Mouse (Mus musculus): Measurements from ENCODE around the gene Irf3. TPM values are rescaled to one million over a fixed set of nuclear protein-coding genes. Genes with fewer than 3 reads are reported as not detected.
A peak's percentile ranks its signal among the peaks of the same experiment; 100 is the strongest.

Irf3 gene
- polyA plus RNA-seq, 1 experiment from 2014 or later = 55.7 TPM

DNA sequence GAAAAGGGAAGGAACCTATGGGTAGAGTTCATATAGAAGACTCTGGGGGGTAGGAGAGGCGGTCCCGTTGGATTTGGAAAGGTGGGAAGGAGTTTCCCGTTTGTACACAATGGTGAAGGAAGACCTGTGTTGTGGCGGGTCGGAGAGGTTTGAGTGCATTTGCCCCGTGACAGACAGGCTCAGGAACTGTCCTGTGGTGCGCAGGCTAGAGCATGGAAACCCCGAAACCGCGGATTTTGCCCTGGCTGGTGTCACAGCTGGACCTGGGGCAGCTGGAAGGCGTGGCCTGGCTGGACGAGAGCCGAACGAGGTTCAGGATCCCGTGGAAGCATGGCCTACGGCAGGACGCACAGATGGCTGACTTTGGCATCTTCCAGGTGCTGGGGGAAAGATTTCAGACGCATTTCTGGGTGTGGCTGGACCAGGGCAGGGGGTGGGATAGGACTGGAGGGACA is 1.1 kb downstream of the Irf3 start, which contains the start of gene Bcl2l12:
Bcl2l12 (minus strand) TSS at position 212 of the 455 bp plus-strand sequence.
- Histone ChIP-seq H3K4me3 (ENCODE audit: low read depth, low read length) (peak within 1 kb of the TSS; percentile 67), H3K9me3 (ENCODE audit: control insufficient read depth, low read length) (no peaks in the 10 kb centered on the region), H3K4me2 (replicated peaks; ENCODE audit: low read depth) (peak within 1 kb of the TSS; percentile 79), H3K4me1 (replicated peaks; ENCODE audit: control insufficient read depth, insufficient read depth) (peaks cover 8% of the 10 kb centered on the region), H3K36me3 (ENCODE audit: control insufficient read depth, insufficient read depth, low read length) (peaks cover 22% of the 10 kb centered on the region), H3K9ac (ENCODE audit: low read length) (peak within 1 kb of the TSS; percentile 84), H3K27ac (replicated peaks) (peak within 1 kb of the TSS; percentile 95), H3K27me3 (ENCODE audit: control insufficient read depth, insufficient read depth, low read length) (no peaks in the 10 kb centered on the region)
- 1% methylated on average over 18 of the region's 18 CpGs for WGBS
- peak; percentile 9; the same call in 1 of the 2 replicates for ATAC-seq (ENCODE audit: low FRiP score, low TSS enrichment)
- DNase-seq (ENCODE audit: low spot score) = peak; percentile 73
- TF ChIP-seq EP300 (optimal IDR thresholded peaks at IDR 0.05) = no peak
- TF ChIP-seq CTCF (IDR thresholded peaks at IDR 0.05; ENCODE audit: low read depth) = no peak

DNA sequence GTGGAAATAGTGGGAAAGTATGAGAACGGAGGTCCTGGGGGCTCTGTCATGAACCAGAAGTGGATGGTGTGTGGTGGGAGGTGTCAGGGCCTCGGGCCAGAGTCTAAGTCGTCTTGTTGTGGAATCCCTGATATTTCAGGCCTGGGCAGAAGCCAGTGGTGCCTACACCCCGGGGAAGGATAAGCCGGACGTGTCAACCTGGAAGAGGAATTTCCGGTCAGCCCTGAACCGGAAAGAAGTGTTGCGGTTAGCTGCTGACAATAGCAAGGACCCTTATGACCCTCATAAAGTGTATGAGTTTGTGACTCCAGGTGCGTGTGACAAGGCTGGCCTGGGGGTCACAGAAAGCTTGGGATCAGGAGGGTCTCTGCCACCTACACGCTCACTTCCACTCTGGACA is 2.3 kb downstream of the Irf3 start:
- H3K9me3 ChIP-seq (ENCODE audit: control insufficient read depth, low read length) = no peaks in the 10 kb centered on the region
- 50% methylated on average over 11 of the region's 11 CpGs for WGBS
- TF ChIP-seq EP300 (optimal IDR thresholded peaks at IDR 0.05) = no peak
- TF ChIP-seq CTCF (IDR thresholded peaks at IDR 0.05; ENCODE audit: low read depth) = no peak
- H3K27me3 ChIP-seq (ENCODE audit: control insufficient read depth, insufficient read depth, low read length) = no peaks in the 10 kb centered on the region
- H3K27ac ChIP-seq (replicated peaks) = no peak overlapping the region
- no peak for ATAC-seq (ENCODE audit: low FRiP score, low TSS enrichment)
- H3K36me3 ChIP-seq (ENCODE audit: control insufficient read depth, insufficient read depth, low read length) = peaks cover 25% of the 10 kb centered on the region
- no peak overlapping the region; the same call in 1 of the 2 replicates for H3K9ac ChIP-seq (ENCODE audit: low read length)
- DNase-seq (ENCODE audit: low spot score) = no peak
- peaks cover 8% of the 10 kb centered on the region for H3K4me1 ChIP-seq (replicated peaks; ENCODE audit: control insufficient read depth, insufficient read depth)
- 0 out of 2 replicates have a peak overlapping the region, but pooled peaks have one; percentile 23 for H3K4me2 ChIP-seq (replicated peaks; ENCODE audit: low read depth)
- H3K4me3 ChIP-seq (ENCODE audit: low read depth, low read length) = no peak overlapping the region

GRCm38 (mm10) chr7:45000539-45001114 is 3.2 kb downstream of the Irf3 start:
- Histone ChIP-seq H3K4me2 (replicated peaks; ENCODE audit: low read depth) (no peak overlapping the region), H3K4me3 (ENCODE audit: low read depth, low read length) (no peak overlapping the region), H3K27ac (replicated peaks) (0 out of 2 replicates have a peak overlapping the region, but pooled peaks have one; percentile 4), H3K9me3 (ENCODE audit: control insufficient read depth, low read length) (no peaks in the 10 kb centered on the region), H3K36me3 (ENCODE audit: control insufficient read depth, insufficient read depth, low read length) (peaks cover 31% of the 10 kb centered on the region), H3K4me1 (replicated peaks; ENCODE audit: control insufficient read depth, insufficient read depth) (peaks cover 8% of the 10 kb centered on the region), H3K27me3 (ENCODE audit: control insufficient read depth, insufficient read depth, low read length) (no peaks in the 10 kb centered on the region), H3K9ac (ENCODE audit: low read length) (no peak overlapping the region)
- peak; percentile 54 for DNase-seq (ENCODE audit: low spot score)
- no peak for TF ChIP-seq EP300 (optimal IDR thresholded peaks at IDR 0.05)
- TF ChIP-seq CTCF (IDR thresholded peaks at IDR 0.05; ENCODE audit: low read depth) = no peak
- ATAC-seq (ENCODE audit: low FRiP score, low TSS enrichment) = no peak
- WGBS = 78% methylated on average over 21 of the region's 21 CpGs

DNA sequence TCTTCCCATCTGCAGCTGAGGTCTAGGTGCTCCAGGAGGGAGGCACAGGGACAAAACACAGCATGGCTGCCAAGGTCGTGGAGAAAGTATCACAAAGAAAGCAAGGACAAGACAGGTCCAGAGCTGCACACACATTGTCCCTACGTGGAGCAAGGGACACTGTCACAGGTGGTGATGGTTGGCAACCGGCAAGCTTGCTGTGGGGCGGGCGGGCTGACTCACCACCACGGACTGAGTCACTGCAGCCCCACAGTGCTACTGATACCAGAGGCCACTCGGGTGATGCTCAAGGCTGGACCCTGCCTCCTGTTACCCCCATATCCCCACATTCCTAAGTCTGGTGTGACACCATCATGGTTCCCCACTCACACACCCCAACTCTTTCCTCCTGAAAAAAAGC is 5.0 kb downstream of the Irf3 start:
- WGBS = 59% methylated on average over 7 of the region's 7 CpGs
- TF ChIP-seq EP300 (optimal IDR thresholded peaks at IDR 0.05) = no peak
- TF ChIP-seq CTCF (IDR thresholded peaks at IDR 0.05; ENCODE audit: low read depth) = no peak
- H3K4me1 ChIP-seq (replicated peaks; ENCODE audit: control insufficient read depth, insufficient read depth) = 0 out of 2 replicates have a peak, but pooled peaks cover 4% of the 10 kb centered on the region

GRCm38 (mm10) chr7:45004546-45004945 is 7.1 kb downstream of the Irf3 start:
- 55% methylated on average over 3 of the region's 3 CpGs for WGBS
- TF ChIP-seq EP300 (optimal IDR thresholded peaks at IDR 0.05) (no peak), CTCF (IDR thresholded peaks at IDR 0.05; ENCODE audit: low read depth) (no peak)
- DNase-seq (ENCODE audit: low spot score) = no peak

More for the DNA sequence above, 5.0 kb downstream of the Irf3 start:
- Histone ChIP-seq H3K27ac (replicated peaks) (no peak overlapping the region), H3K36me3 (ENCODE audit: control insufficient read depth, insufficient read depth, low read length) (peaks cover 47% of the 10 kb centered on the region), H3K9me3 (ENCODE audit: control insufficient read depth, low read length) (no peaks in the 10 kb centered on the region), H3K27me3 (ENCODE audit: control insufficient read depth, insufficient read depth, low read length) (no peaks in the 10 kb centered on the region), H3K4me3 (ENCODE audit: low read depth, low read length) (no peak overlapping the region), H3K4me2 (replicated peaks; ENCODE audit: low read depth) (no peak overlapping the region), H3K9ac (ENCODE audit: low read length) (no peak overlapping the region)
- no peak for ATAC-seq (ENCODE audit: low FRiP score, low TSS enrichment)
- DNase-seq (ENCODE audit: low spot score) = no peak

DNA sequence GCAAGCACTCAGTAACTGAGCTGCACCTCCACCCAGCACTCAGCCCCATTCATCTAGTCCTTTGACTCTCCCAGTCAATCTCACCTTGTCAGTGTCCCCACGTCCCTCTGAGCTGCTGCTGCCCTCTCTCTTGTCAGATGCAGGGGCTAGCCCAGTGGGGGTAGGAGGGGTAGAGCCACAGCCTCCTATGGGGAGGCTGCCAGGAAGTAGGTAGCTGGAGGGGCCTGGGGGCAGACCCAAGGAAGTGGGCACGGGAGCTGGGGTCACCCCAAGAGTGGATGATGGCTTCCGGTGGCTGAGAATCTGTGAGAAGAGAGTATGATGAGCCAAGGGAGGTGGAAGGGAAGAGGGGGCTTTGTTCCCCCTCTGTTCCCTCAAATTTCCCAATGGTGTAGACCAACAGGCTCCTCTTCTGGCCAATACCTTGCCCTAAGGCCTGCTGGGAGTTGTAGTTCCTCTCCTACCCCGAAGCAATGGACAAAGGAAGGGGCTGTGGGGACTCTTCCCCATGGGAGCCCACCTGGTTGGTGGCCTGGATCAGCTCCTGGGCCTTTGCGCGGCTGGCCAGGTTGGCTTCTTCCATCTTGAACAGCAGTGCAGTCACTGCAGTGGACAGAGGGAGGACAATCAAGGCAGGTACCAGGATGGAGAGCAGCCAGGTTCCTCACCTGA is 8.0 kb downstream of the Irf3 start:
- WGBS = 93% methylated on average over 6 of the region's 6 CpGs
- no peak for TF ChIP-seq CTCF (IDR thresholded peaks at IDR 0.05; ENCODE audit: low read depth)
- no peak for TF ChIP-seq EP300 (optimal IDR thresholded peaks at IDR 0.05)
- H3K27ac ChIP-seq (replicated peaks) = no peak overlapping the region
- H3K4me2 ChIP-seq (replicated peaks; ENCODE audit: low read depth) = no peak overlapping the region
- no peak for DNase-seq (ENCODE audit: low spot score)
- H3K4me1 ChIP-seq (replicated peaks; ENCODE audit: control insufficient read depth, insufficient read depth) = no peaks in the 10 kb centered on the region
- no peaks in the 10 kb centered on the region for H3K9me3 ChIP-seq (ENCODE audit: control insufficient read depth, low read length)
- H3K4me3 ChIP-seq (ENCODE audit: low read depth, low read length) = no peak overlapping the region
- H3K36me3 ChIP-seq (ENCODE audit: control insufficient read depth, insufficient read depth, low read length) = peaks cover 61% of the 10 kb centered on the region
- ATAC-seq (ENCODE audit: low FRiP score, low TSS enrichment) = no peak
- H3K27me3 ChIP-seq (ENCODE audit: control insufficient read depth, insufficient read depth, low read length) = no peaks in the 10 kb centered on the region
- H3K9ac ChIP-seq (ENCODE audit: low read length) = no peak overlapping the region

More at GRCm38 (mm10) chr7:45004546-45004945, 7.1 kb downstream of the Irf3 start:
- Histone ChIP-seq H3K4me2 (replicated peaks; ENCODE audit: low read depth) (no peak overlapping the region), H3K4me1 (replicated peaks; ENCODE audit: control insufficient read depth, insufficient read depth) (0 out of 2 replicates have a peak, but pooled peaks cover under 1% of the 10 kb centered on the region), H3K9me3 (ENCODE audit: control insufficient read depth, low read length) (no peaks in the 10 kb centered on the region), H3K27me3 (ENCODE audit: control insufficient read depth, insufficient read depth, low read length) (no peaks in the 10 kb centered on the region), H3K4me3 (ENCODE audit: low read depth, low read length) (no peak overlapping the region), H3K9ac (ENCODE audit: low read length) (no peak overlapping the region), H3K36me3 (ENCODE audit: control insufficient read depth, insufficient read depth, low read length) (peaks cover 58% of the 10 kb centered on the region), H3K27ac (replicated peaks) (no peak overlapping the region)
- no peak for ATAC-seq (ENCODE audit: low FRiP score, low TSS enrichment)

Measured in stomach, postnatal 0 days (tissue).